Mouse (Mus musculus): Measurements from ENCODE around the gene Ispd. TPM values are rescaled to one million over a fixed set of nuclear protein-coding genes. Genes with fewer than 3 reads are reported as not detected.

Gene Ispd
- polyA plus RNA-seq, 1 experiment from 2014 or later: 11.7 TPM

GRCm38 (mm10) chr12:36621960-36622736 is 240.9 kb downstream of the Ispd start:
- no peaks in the 10 kb centered on the region for H3K9me3 ChIP-seq
- H3K4me2 ChIP-seq (replicated peaks): no peak overlapping the region
- H3K4me3 ChIP-seq (replicated peaks): no peak overlapping the region
- no peak overlapping the region for H3K9ac ChIP-seq
- 73% methylated on average over 7 of the region's 7 CpGs for WGBS
- H3K36me3 ChIP-seq: no peaks in the 10 kb centered on the region
- no peak for ATAC-seq
- no peaks in the 10 kb centered on the region for H3K27me3 ChIP-seq (replicated peaks)
- no peaks in the 10 kb centered on the region for H3K4me1 ChIP-seq (replicated peaks)
- H3K27ac ChIP-seq: no peak overlapping the region

- Histone ChIP-seq H3K27ac (no peak overlapping the region), H3K4me2 (replicated peaks) (no peak overlapping the region), H3K4me1 (replicated peaks) (no peaks in the 10 kb centered on the region), H3K9ac (no peak overlapping the region), H3K36me3 (no peaks in the 10 kb centered on the region), H3K4me3 (replicated peaks) (no peak overlapping the region), H3K27me3 (replicated peaks) (no peaks in the 10 kb centered on the region), H3K9me3 (no peaks in the 10 kb centered on the region)
- ATAC-seq: no peak
Measured at GRCm38 (mm10) chr12:36627204-36627603, 246.0 kb downstream of the Ispd start.

GRCm38 (mm10) chr12:36632427-36632826 is 251.2 kb downstream of the Ispd start:
- Histone ChIP-seq H3K9ac (no peak overlapping the region), H3K4me3 (replicated peaks) (no peak overlapping the region), H3K36me3 (no peaks in the 10 kb centered on the region), H3K4me2 (replicated peaks) (no peak overlapping the region), H3K4me1 (replicated peaks) (no peaks in the 10 kb centered on the region), H3K9me3 (no peaks in the 10 kb centered on the region), H3K27ac (no peak overlapping the region), H3K27me3 (replicated peaks) (no peaks in the 10 kb centered on the region)
- 90% methylated on average over 1 of the region's 1 CpGs for WGBS
- no peak for ATAC-seq

- Histone ChIP-seq H3K4me1 (replicated peaks) (no peaks in the 10 kb centered on the region), H3K27ac (no peak overlapping the region), H3K9ac (no peak overlapping the region), H3K9me3 (no peaks in the 10 kb centered on the region), H3K36me3 (no peaks in the 10 kb centered on the region), H3K27me3 (replicated peaks) (no peaks in the 10 kb centered on the region), H3K4me3 (replicated peaks) (no peak overlapping the region), H3K4me2 (replicated peaks) (no peak overlapping the region)
- no peak for ATAC-seq
- WGBS: 85% methylated on average over 4 of the region's 4 CpGs
Measured at GRCm38 (mm10) chr12:36647514-36647913, 266.3 kb downstream of the Ispd start.

- Histone ChIP-seq H3K4me1 (replicated peaks) (no peaks in the 10 kb centered on the region), H3K36me3 (no peaks in the 10 kb centered on the region), H3K4me3 (replicated peaks) (no peak overlapping the region), H3K9ac (no peak overlapping the region), H3K27me3 (replicated peaks) (no peaks in the 10 kb centered on the region), H3K9me3 (no peaks in the 10 kb centered on the region), H3K27ac (no peak overlapping the region), H3K4me2 (replicated peaks) (no peak overlapping the region)
- WGBS: 58% methylated on average over 7 of the region's 7 CpGs
- ATAC-seq: no peak
Measured at GRCm38 (mm10) chr12:36662496-36662895, 281.2 kb downstream of the Ispd start.

- Histone ChIP-seq H3K4me3 (replicated peaks) (no peak overlapping the region), H3K9ac (no peak overlapping the region), H3K27ac (no peak overlapping the region), H3K27me3 (replicated peaks) (no peaks in the 10 kb centered on the region), H3K4me1 (replicated peaks) (no peaks in the 10 kb centered on the region), H3K9me3 (no peaks in the 10 kb centered on the region), H3K4me2 (replicated peaks) (no peak overlapping the region), H3K36me3 (no peaks in the 10 kb centered on the region)
- 74% methylated on average over 3 of the region's 3 CpGs for WGBS
- no peak for ATAC-seq
Measured at GRCm38 (mm10) chr12:36664783-36665182, 283.5 kb downstream of the Ispd start.

GRCm38 (mm10) chr12:36666771-36667170 is 285.5 kb downstream of the Ispd start:
- no peak for ATAC-seq
- no peak overlapping the region for H3K4me3 ChIP-seq (replicated peaks)
- H3K9me3 ChIP-seq: no peaks in the 10 kb centered on the region
- no peak overlapping the region for H3K27ac ChIP-seq
- no peaks in the 10 kb centered on the region for H3K36me3 ChIP-seq
- H3K4me1 ChIP-seq (replicated peaks): no peaks in the 10 kb centered on the region
- no peak overlapping the region for H3K9ac ChIP-seq
- no peak overlapping the region for H3K4me2 ChIP-seq (replicated peaks)
- H3K27me3 ChIP-seq (replicated peaks): no peaks in the 10 kb centered on the region
- WGBS: 35% methylated on average over 6 of the region's 6 CpGs

- 73% methylated on average over 5 of the region's 5 CpGs for WGBS
- no peak overlapping the region for H3K27ac ChIP-seq
- peak; percentile 34; the same call in 1 of the 2 replicates for ATAC-seq
- no peak overlapping the region for H3K4me3 ChIP-seq (replicated peaks)
- H3K36me3 ChIP-seq: no peaks in the 10 kb centered on the region
- no peaks in the 10 kb centered on the region for H3K27me3 ChIP-seq (replicated peaks)
- no peaks in the 10 kb centered on the region for H3K9me3 ChIP-seq
- H3K9ac ChIP-seq: no peak overlapping the region
- H3K4me1 ChIP-seq (replicated peaks): no peaks in the 10 kb centered on the region
- H3K4me2 ChIP-seq (replicated peaks): no peak overlapping the region
Measured at GRCm38 (mm10) chr12:36670164-36670908, 289.1 kb downstream of the Ispd start.

GRCm38 (mm10) chr12:36670915-36671579 is 289.8 kb downstream of the Ispd start:
- H3K4me2 ChIP-seq (replicated peaks): no peak overlapping the region
- no peaks in the 10 kb centered on the region for H3K9me3 ChIP-seq
- H3K9ac ChIP-seq: no peak overlapping the region
- no peaks in the 10 kb centered on the region for H3K36me3 ChIP-seq
- no peak overlapping the region for H3K27ac ChIP-seq
- WGBS: 41% methylated on average over 10 of the region's 10 CpGs
- peak; percentile 43; the same call in 1 of the 2 replicates for ATAC-seq
- H3K4me1 ChIP-seq (replicated peaks): no peaks in the 10 kb centered on the region
- no peaks in the 10 kb centered on the region for H3K27me3 ChIP-seq (replicated peaks)
- no peak overlapping the region for H3K4me3 ChIP-seq (replicated peaks)

- Histone ChIP-seq H3K27me3 (replicated peaks) (no peaks in the 10 kb centered on the region), H3K36me3 (no peaks in the 10 kb centered on the region), H3K4me1 (replicated peaks) (no peaks in the 10 kb centered on the region), H3K4me2 (replicated peaks) (no peak overlapping the region), H3K4me3 (replicated peaks) (no peak overlapping the region), H3K9ac (no peak overlapping the region), H3K27ac (no peak overlapping the region), H3K9me3 (no peaks in the 10 kb centered on the region)
- 15% methylated on average over 2 of the region's 2 CpGs for WGBS
- no peak for ATAC-seq
Measured at GRCm38 (mm10) chr12:36674481-36674880, 293.2 kb downstream of the Ispd start.

- H3K9ac ChIP-seq: no peak overlapping the region
- 90% methylated on average over 4 of the region's 4 CpGs for WGBS
- H3K9me3 ChIP-seq: no peaks in the 10 kb centered on the region
- H3K27ac ChIP-seq: no peak overlapping the region
- no peaks in the 10 kb centered on the region for H3K27me3 ChIP-seq (replicated peaks)
- no peak for ATAC-seq
- no peaks in the 10 kb centered on the region for H3K36me3 ChIP-seq
- no peak overlapping the region for H3K4me2 ChIP-seq (replicated peaks)
- no peak overlapping the region for H3K4me3 ChIP-seq (replicated peaks)
- H3K4me1 ChIP-seq (replicated peaks): no peaks in the 10 kb centered on the region
Measured at GRCm38 (mm10) chr12:36678220-36678619, 297.0 kb downstream of the Ispd start.

GRCm38 (mm10) chr12:36680883-36681505 is 299.7 kb downstream of the Ispd start:
- Histone ChIP-seq H3K4me3 (replicated peaks) (no peak overlapping the region), H3K4me2 (replicated peaks) (no peak overlapping the region), H3K36me3 (no peaks in the 10 kb centered on the region), H3K4me1 (replicated peaks) (no peaks in the 10 kb centered on the region), H3K27me3 (replicated peaks) (no peaks in the 10 kb centered on the region), H3K9me3 (no peaks in the 10 kb centered on the region), H3K9ac (no peak overlapping the region), H3K27ac (no peak overlapping the region)
- no peak for ATAC-seq
- whole genome bisulfite sequencing: 81% methylated on average over 2 of the region's 2 CpGs
